8 mouse cellular contexts compared by ENCODE assay signal in the genomic region with DNA sequence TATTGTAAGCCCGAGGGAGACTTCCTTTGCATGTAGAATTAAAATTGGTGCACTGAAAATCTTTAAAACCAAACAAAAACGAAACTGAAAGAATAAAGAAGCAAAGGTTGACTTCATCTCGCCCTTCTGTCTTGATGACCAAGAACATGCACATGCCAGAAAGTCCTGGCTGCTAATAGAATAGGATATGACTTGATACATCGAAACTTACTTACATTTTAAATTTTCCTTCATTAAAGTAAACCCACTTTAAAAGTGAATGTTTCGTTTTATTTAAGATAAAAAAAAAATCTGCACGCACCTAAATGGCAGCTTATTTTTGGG. TPM values are rescaled to one million over a fixed set of nuclear protein-coding genes. Genes with fewer than 3 reads are reported as not detected.
DNase-seq lines count a peak whose midpoint lies in the region; ATAC-seq and TF ChIP-seq lines count a peak whose summit lies in the region.

No protein-coding gene starts in this region.

- no peak for ATAC-seq in forebrain, embryonic 14.5 days
- ATAC-seq in limb, embryonic 11.5 days (ENCODE audit: insufficient number of reproducible peaks, low FRiP score, low TSS enrichment, low read depth) = no peak
- no peak for ATAC-seq in neural tube, embryonic 12.5 days (ENCODE audit: low FRiP score, low read depth)

- 6% methylated on average over 6 of the region's 6 CpGs for WGBS in liver, adult 2 months
- WGBS in forebrain, embryonic 14.5 days = 4% methylated on average over 6 of the region's 6 CpGs
- 3% methylated on average over 6 of the region's 6 CpGs for WGBS in limb, embryonic 11.5 days
- 5% methylated on average over 6 of the region's 6 CpGs for WGBS in neural tube, embryonic 12.5 days

- H3K4me1 ChIP-seq in liver, adult 2 months (ENCODE audit: control insufficient read depth, insufficient read depth, low read length) = 0 out of 2 replicates have a peak, but pooled peaks cover 3% of the 10 kb centered on the region
- H3K4me1 ChIP-seq in forebrain, embryonic 14.5 days (ENCODE audit: control insufficient read depth, insufficient read depth, low read length) = peaks cover 10% of the 10 kb centered on the region
- H3K4me1 ChIP-seq in limb, embryonic 11.5 days (ENCODE audit: control insufficient read depth, insufficient read depth, low read length) = peaks cover 8% of the 10 kb centered on the region; the same call in 1 of the 2 replicates
- peaks cover 39% of the 10 kb centered on the region for H3K4me1 ChIP-seq in neural tube, embryonic 12.5 days

- no peak for TF ChIP-seq POLR2A in liver, adult 2 months (IDR thresholded peaks at IDR 0.05; ENCODE audit: extremely low read depth, insufficient read depth, low read length)

- H3K27ac ChIP-seq in liver, adult 2 months (replicated peaks; ENCODE audit: insufficient read depth, low read depth, low read length) = no peak overlapping the region
- H3K27ac ChIP-seq in forebrain, embryonic 14.5 days (ENCODE audit: low read depth, low read length) = no peak overlapping the region
- no peak overlapping the region for H3K27ac ChIP-seq in limb, embryonic 11.5 days (replicated peaks; ENCODE audit: low read depth, low read length)
- no peak overlapping the region for H3K27ac ChIP-seq in neural tube, embryonic 12.5 days

- no peaks in the 10 kb centered on the region; the same call in 1 of the 2 replicates for H3K9me3 ChIP-seq in forebrain, embryonic 14.5 days (replicated peaks; ENCODE audit: control insufficient read depth, low read length)
- no peaks in the 10 kb centered on the region for H3K9me3 ChIP-seq in limb, embryonic 11.5 days (ENCODE audit: control insufficient read depth, low read length)
- no peaks in the 10 kb centered on the region for H3K9me3 ChIP-seq in neural tube, embryonic 12.5 days

- H3K79me2 ChIP-seq in liver, adult 2 months (ENCODE audit: control insufficient read depth, insufficient read depth, low read length) = no peaks in the 10 kb centered on the region

- H3K9ac ChIP-seq in liver, adult 2 months (ENCODE audit: low read depth, low read length) = no peak overlapping the region
- H3K9ac ChIP-seq in forebrain, embryonic 14.5 days (ENCODE audit: low read length) = no peak overlapping the region
- H3K9ac ChIP-seq in limb, embryonic 11.5 days (ENCODE audit: low read length) = no peak overlapping the region
- 0 out of 2 replicates have a peak overlapping the region, but pooled peaks have one; percentile 26 for H3K9ac ChIP-seq in neural tube, embryonic 12.5 days

- 0 out of 2 replicates have a peak overlapping the region, but pooled peaks have one; percentile 41 for H3K4me3 ChIP-seq in liver, adult 2 months (ENCODE audit: insufficient read depth, low read depth, low read length)
- H3K4me3 ChIP-seq in forebrain, embryonic 14.5 days (ENCODE audit: low read depth, low read length) = peak overlapping the region; percentile 4; the same call in 1 of the 2 replicates
- 0 out of 2 replicates have a peak overlapping the region, but pooled peaks have one; percentile 6 for H3K4me3 ChIP-seq in limb, embryonic 11.5 days (ENCODE audit: low read depth, low read length)
- H3K4me3 ChIP-seq in neural tube, embryonic 12.5 days = peak overlapping the region; percentile 27; the same call in 1 of the 2 replicates

- H3K4me2 ChIP-seq in forebrain, embryonic 14.5 days (ENCODE audit: low read length) = peak overlapping the region; percentile 24; the same call in 1 of the 2 replicates
- no peak overlapping the region; the same call in 1 of the 2 replicates for H3K4me2 ChIP-seq in limb, embryonic 11.5 days (ENCODE audit: low read depth, severe bottlenecking)
- H3K4me2 ChIP-seq in neural tube, embryonic 12.5 days (replicated peaks) = peak overlapping the region; percentile 62

- no peaks in the 10 kb centered on the region for H3K36me3 ChIP-seq in liver, adult 2 months (ENCODE audit: control insufficient read depth, insufficient read depth, low read length)
- H3K36me3 ChIP-seq in forebrain, embryonic 14.5 days (ENCODE audit: control insufficient read depth, insufficient read depth, low read length) = no peaks in the 10 kb centered on the region
- H3K36me3 ChIP-seq in limb, embryonic 11.5 days (ENCODE audit: control insufficient read depth, insufficient read depth, low read length) = no peaks in the 10 kb centered on the region
- no peaks in the 10 kb centered on the region for H3K36me3 ChIP-seq in neural tube, embryonic 12.5 days

- H3K27me3 ChIP-seq in liver, adult 2 months (ENCODE audit: control insufficient read depth, insufficient read depth, low read length) = peaks cover 30% of the 10 kb centered on the region
- peaks cover 89% of the 10 kb centered on the region for H3K27me3 ChIP-seq in forebrain, embryonic 14.5 days (replicated peaks; ENCODE audit: control insufficient read depth, insufficient read depth, low read length)
- H3K27me3 ChIP-seq in limb, embryonic 11.5 days (ENCODE audit: control insufficient read depth, insufficient read depth, low read length) = peaks cover 79% of the 10 kb centered on the region
- peaks cover 76% of the 10 kb centered on the region for H3K27me3 ChIP-seq in neural tube, embryonic 12.5 days (replicated peaks)

- no peak for TF ChIP-seq CTCF in liver, adult 2 months (IDR thresholded peaks at IDR 0.05; ENCODE audit: low read depth, low read length)

- peak; percentile 17 for DNase-seq in liver, adult 2 months (ENCODE audit: extremely low read depth, low read depth, low spot score)
- no peak for DNase-seq in liver
- DNase-seq in forebrain, embryonic 14.5 days (ENCODE audit: low spot score) = no peak
- DNase-seq in limb, embryonic 11.5 days (ENCODE audit: low spot score) = no peak
- DNase-seq in embryo, embryonic 10 days (ENCODE audit: low spot score) = no peak
- no peak for DNase-seq in layer of hippocampus, adult 9-10 months (ENCODE audit: low spot score)
- no peak for DNase-seq in left cerebral cortex, adult 18-20 months (ENCODE audit: low spot score in 2 of 2)

RNA-seq across cellular contexts. Expression of a gene that starts 3.8 kb away (rescaled TPM):
- total RNA-seq in liver, adult 2 months (2014; rRNA removed) = not detected in 2 replicates
- polyA plus RNA-seq in liver, adult 2 months (2012; rRNA removed) = 0.30 TPM in 1 of 2 replicates, not detected in the other
- 1.9 and 2.4 TPM in 2 replicates for polyA plus RNA-seq in forebrain, embryonic 14.5 days (2014; fragmentation: Nextera tagmentation; extraction: Ambion mirVana)
- 1.5 and 4.1 TPM in 2 replicates for polyA plus RNA-seq in limb, embryonic 11.5 days (2014; fragmentation: Nextera tagmentation; extraction: Ambion mirVana)
- 30.4 and 32.2 TPM in 2 replicates for polyA plus RNA-seq in neural tube, embryonic 12.5 days (2016; fragmentation: Nextera tagmentation; extraction: Ambion mirVana)
- not detected for total RNA-seq in left cerebral cortex, adult 18-20 months (2021)
